Mouse (Mus musculus): ENCODE measurements at regions not wholly inside any gene's neighbourhood (a gene's known extent, or its start where the extent isn't known, plus 50 kb on each side); places are given as distances from the start of the nearest gene placed in this dataset.

GRCm38 (mm10) chr4:89490947-89491346 is 180.1 kb upstream of the Cdkn2b start:
- TF ChIP-seq EP300 (IDR thresholded peaks at IDR 0.05; ENCODE audit: low read depth), result no peak
- TF ChIP-seq CTCF (IDR thresholded peaks at IDR 0.05; ENCODE audit: low read depth), result no peak
- no peak for ATAC-seq (ENCODE audit: insufficient read depth, low read depth)
- 81% methylated on average over 8 of the region's 8 CpGs for WGBS

GRCm38 (mm10) chr4:89487416-89488165 is 176.8 kb upstream of the Cdkn2b start:
- H3K9ac ChIP-seq (replicated peaks; ENCODE audit: low read depth, low read length), result no peak overlapping the region
- H3K36me3 ChIP-seq (replicated peaks; ENCODE audit: control insufficient read depth, insufficient read depth, low read length), result no peaks in the 10 kb centered on the region
- no peak for TF ChIP-seq EP300 (IDR thresholded peaks at IDR 0.05; ENCODE audit: low read depth)
- TF ChIP-seq CTCF (IDR thresholded peaks at IDR 0.05; ENCODE audit: low read depth), result no peak
- WGBS, result 81% methylated on average over 5 of the region's 5 CpGs
- H3K9me3 ChIP-seq (replicated peaks; ENCODE audit: control insufficient read depth, low read length), result no peaks in the 10 kb centered on the region
- no peak overlapping the region for H3K27ac ChIP-seq (ENCODE audit: low read depth)
- no peak overlapping the region for H3K4me2 ChIP-seq (ENCODE audit: low read depth, low read length)
- no peaks in the 10 kb centered on the region for H3K4me1 ChIP-seq (ENCODE audit: control insufficient read depth, insufficient read depth)
- H3K4me3 ChIP-seq (ENCODE audit: low read depth, low read length), result no peak overlapping the region
- ATAC-seq (ENCODE audit: insufficient read depth, low read depth) (no peak), DNase-seq (ENCODE audit: low spot score) (no peak)
- H3K27me3 ChIP-seq (ENCODE audit: control insufficient read depth, insufficient read depth, low read length), result no peaks in the 10 kb centered on the region

More at GRCm38 (mm10) chr4:89490947-89491346, 180.1 kb upstream of the Cdkn2b start:
- Histone ChIP-seq H3K4me3 (ENCODE audit: low read depth, low read length) (no peak overlapping the region), H3K4me1 (ENCODE audit: control insufficient read depth, insufficient read depth) (no peaks in the 10 kb centered on the region), H3K27ac (ENCODE audit: low read depth) (no peak overlapping the region), H3K4me2 (ENCODE audit: low read depth, low read length) (no peak overlapping the region), H3K9ac (replicated peaks; ENCODE audit: low read depth, low read length) (no peak overlapping the region), H3K9me3 (replicated peaks; ENCODE audit: control insufficient read depth, low read length) (no peaks in the 10 kb centered on the region), H3K36me3 (replicated peaks; ENCODE audit: control insufficient read depth, insufficient read depth, low read length) (no peaks in the 10 kb centered on the region), H3K27me3 (ENCODE audit: control insufficient read depth, insufficient read depth, low read length) (no peaks in the 10 kb centered on the region)
- no peak for DNase-seq (ENCODE audit: low spot score)

GRCm38 (mm10) chr4:89486963-89487362 is 176.1 kb upstream of the Cdkn2b start:
- no peaks in the 10 kb centered on the region for H3K36me3 ChIP-seq (replicated peaks; ENCODE audit: control insufficient read depth, insufficient read depth, low read length)
- no peak for TF ChIP-seq CTCF (IDR thresholded peaks at IDR 0.05; ENCODE audit: low read depth)
- TF ChIP-seq EP300 (IDR thresholded peaks at IDR 0.05; ENCODE audit: low read depth), result no peak

GRCm38 (mm10) chr4:89485981-89486531 is 175.2 kb upstream of the Cdkn2b start:
- Histone ChIP-seq H3K27ac (ENCODE audit: low read depth) (no peak overlapping the region), H3K9me3 (replicated peaks; ENCODE audit: control insufficient read depth, low read length) (no peaks in the 10 kb centered on the region), H3K4me3 (ENCODE audit: low read depth, low read length) (no peak overlapping the region), H3K4me1 (ENCODE audit: control insufficient read depth, insufficient read depth) (no peaks in the 10 kb centered on the region), H3K27me3 (ENCODE audit: control insufficient read depth, insufficient read depth, low read length) (no peaks in the 10 kb centered on the region), H3K9ac (replicated peaks; ENCODE audit: low read depth, low read length) (no peak overlapping the region), H3K36me3 (replicated peaks; ENCODE audit: control insufficient read depth, insufficient read depth, low read length) (no peaks in the 10 kb centered on the region), H3K4me2 (ENCODE audit: low read depth, low read length) (no peak overlapping the region)
- ATAC-seq (ENCODE audit: insufficient read depth, low read depth) (peak; percentile 44; the same call in 1 of the 2 replicates), DNase-seq (ENCODE audit: low spot score) (no peak)
- WGBS, result 51% methylated on average over 11 of the region's 11 CpGs
- TF ChIP-seq CTCF (IDR thresholded peaks at IDR 0.05; ENCODE audit: low read depth) (no peak), EP300 (IDR thresholded peaks at IDR 0.05; ENCODE audit: low read depth) (no peak)

More at GRCm38 (mm10) chr4:89486963-89487362, 176.1 kb upstream of the Cdkn2b start:
- WGBS, result 74% methylated on average over 4 of the region's 4 CpGs
- no peaks in the 10 kb centered on the region for H3K4me1 ChIP-seq (ENCODE audit: control insufficient read depth, insufficient read depth)
- H3K4me2 ChIP-seq (ENCODE audit: low read depth, low read length), result no peak overlapping the region
- no peaks in the 10 kb centered on the region for H3K9me3 ChIP-seq (replicated peaks; ENCODE audit: control insufficient read depth, low read length)
- H3K4me3 ChIP-seq (ENCODE audit: low read depth, low read length), result no peak overlapping the region
- DNase-seq (ENCODE audit: low spot score), result no peak
- no peak overlapping the region for H3K27ac ChIP-seq (ENCODE audit: low read depth)
- H3K27me3 ChIP-seq (ENCODE audit: control insufficient read depth, insufficient read depth, low read length), result no peaks in the 10 kb centered on the region
- ATAC-seq (ENCODE audit: insufficient read depth, low read depth), result no peak
- no peak overlapping the region for H3K9ac ChIP-seq (replicated peaks; ENCODE audit: low read depth, low read length)

GRCm38 (mm10) chr4:89478646-89479237 is 167.9 kb upstream of the Cdkn2b start:
- no peaks in the 10 kb centered on the region for H3K36me3 ChIP-seq (replicated peaks; ENCODE audit: control insufficient read depth, insufficient read depth, low read length)
- peak; percentile 19 for DNase-seq (ENCODE audit: low spot score)
- peak; percentile 70 for ATAC-seq (ENCODE audit: insufficient read depth, low read depth)
- H3K4me1 ChIP-seq (ENCODE audit: control insufficient read depth, insufficient read depth), result no peaks in the 10 kb centered on the region
- TF ChIP-seq CTCF (IDR thresholded peaks at IDR 0.05; ENCODE audit: low read depth) (no peak), EP300 (IDR thresholded peaks at IDR 0.05; ENCODE audit: low read depth) (no peak)
- H3K9me3 ChIP-seq (replicated peaks; ENCODE audit: control insufficient read depth, low read length), result no peaks in the 10 kb centered on the region
- no peak overlapping the region for H3K9ac ChIP-seq (replicated peaks; ENCODE audit: low read depth, low read length)
- H3K27ac ChIP-seq (ENCODE audit: low read depth), result no peak overlapping the region
- H3K4me3 ChIP-seq (ENCODE audit: low read depth, low read length), result no peak overlapping the region
- no peaks in the 10 kb centered on the region for H3K27me3 ChIP-seq (ENCODE audit: control insufficient read depth, insufficient read depth, low read length)
- WGBS, result 53% methylated on average over 12 of the region's 12 CpGs
- H3K4me2 ChIP-seq (ENCODE audit: low read depth, low read length), result no peak overlapping the region
